Mouse (Mus musculus) cerebellum, postnatal 36 days (tissue): ENCODE data around the gene Ppp2r5b.

Experiments
- DNase-seq, 2 experiments: peaks; one replicate each; pipeline ENCODE4 v3.0.0; 2021 to 2022; ENCODE audit warnings: mixed read lengths in 2 of 2

Ppp2r5b gene

DNA sequence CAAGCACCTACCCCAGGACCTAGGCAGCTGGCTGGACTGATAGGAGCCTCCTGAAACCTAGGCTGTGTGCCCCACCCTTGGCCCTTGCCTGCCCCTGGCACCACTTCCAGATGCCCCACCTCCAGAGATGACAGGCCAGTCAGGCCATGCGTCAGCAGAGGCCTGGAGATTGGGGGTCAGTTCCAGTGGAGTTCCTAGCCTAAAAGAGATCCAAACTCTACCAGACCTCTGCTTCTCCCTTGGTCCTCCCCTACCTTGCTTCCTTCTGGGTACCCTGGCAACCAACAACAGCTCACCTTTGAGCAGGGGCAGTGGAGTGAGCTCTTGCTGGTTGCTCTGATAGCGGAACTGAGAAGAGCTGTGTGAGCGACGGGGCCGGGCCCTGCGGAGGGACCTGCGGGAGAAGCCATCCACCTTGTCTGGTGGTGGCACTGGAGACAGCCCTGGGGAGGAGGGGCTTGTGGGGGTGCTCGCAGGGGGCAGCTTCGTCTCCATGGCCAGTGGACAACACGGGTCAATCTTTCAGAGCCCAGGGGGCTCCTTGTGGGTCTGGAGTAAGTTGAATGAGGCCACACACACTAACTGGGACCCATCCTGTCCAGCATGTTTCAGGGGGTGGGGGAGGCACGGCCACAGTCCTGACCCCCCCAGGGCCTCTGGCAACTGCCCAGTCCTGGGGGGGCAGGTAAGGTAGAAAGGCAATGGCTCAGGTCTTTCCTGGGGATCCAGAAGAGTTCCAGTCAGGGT lies 1.2 kb downstream of the Ppp2r5b start:
- DNase-seq: peak; percentile 20 to 44

DNA sequence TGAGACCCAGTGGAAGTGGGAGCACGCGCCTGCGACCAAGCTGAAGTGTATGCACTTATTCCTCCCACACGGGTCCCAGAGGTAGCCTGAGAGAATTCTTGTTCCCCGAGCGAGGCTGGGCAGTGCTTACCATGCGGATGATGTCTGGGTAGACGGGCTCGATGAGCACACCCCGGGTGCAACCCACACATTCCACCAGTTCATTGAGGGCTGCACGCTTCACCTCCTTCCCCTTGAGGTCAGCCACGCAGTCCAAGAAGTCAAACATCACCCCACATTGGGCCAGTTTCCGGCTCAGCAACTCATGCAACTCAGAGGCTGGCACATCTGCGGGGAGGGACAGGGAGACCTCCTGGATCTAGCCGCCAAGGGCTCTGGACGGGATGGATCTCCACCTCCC lies 2.0 kb downstream of the Ppp2r5b start:
- DNase-seq: peak in 1 of 2 experiments; percentile 9

DNA sequence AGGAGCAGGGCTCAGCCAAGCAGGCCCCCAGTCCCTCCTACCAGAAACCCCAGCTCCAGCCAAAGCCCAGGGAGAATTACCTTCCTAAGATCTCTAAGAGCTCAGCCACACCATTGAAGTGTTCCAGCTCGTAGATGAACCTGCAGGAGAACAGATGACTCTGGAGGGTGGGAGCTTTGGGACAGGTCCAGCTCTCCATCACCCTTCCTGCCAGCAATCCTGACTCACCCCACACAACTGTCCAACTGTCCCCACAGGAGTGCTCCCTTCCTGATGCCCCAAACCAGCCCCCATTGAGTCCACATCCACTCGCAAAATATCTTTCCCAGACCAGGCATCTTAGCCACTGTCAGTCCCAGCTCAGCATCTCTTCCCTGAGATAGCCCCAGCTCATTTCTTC lies 4.6 kb downstream of the Ppp2r5b start:
- DNase-seq: peak in 1 of 2 experiments; percentile 11

DNA sequence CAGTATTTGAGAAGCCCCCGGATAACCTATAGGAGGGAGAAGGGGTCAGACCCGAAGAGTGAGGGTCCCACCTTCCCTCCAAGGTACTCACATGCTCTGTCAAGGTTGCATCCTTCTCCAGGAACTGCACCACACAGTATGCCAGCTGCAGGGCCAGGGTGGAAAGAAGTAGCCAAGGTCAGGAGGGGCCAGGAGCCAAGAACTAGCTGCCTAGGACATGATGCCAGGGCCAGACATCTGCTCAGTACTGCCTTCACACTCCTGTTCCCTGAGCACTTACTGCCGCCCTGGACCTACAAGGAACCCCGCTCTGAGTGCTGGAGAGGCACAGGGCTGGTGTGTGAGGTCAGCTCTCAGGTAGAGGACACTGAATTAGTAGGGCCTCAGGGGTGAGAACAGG lies 5.3 kb downstream of the Ppp2r5b start:
- peak in 1 of 2 experiments; percentile 41 for DNase-seq

DNA sequence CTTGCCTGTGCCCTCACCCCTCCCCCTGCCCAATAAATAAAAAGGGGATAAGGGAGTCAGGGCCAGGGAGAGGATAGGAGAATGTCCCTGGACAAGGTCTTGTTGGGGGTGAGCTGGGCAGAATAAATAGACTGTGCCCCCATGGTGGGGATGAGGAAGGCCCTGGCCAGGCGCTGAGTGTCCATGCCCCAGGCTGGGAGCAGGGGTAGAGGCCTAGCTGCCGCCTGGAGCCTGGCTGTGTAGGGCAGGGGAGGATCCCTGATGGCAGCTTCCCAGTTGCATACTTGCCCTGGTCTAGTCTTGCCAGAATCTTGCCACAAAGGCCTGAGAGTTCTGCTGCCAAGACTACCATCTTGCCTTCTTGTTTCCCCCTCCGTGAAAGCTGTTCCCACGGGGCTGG lies 7.8 kb downstream of the Ppp2r5b start:
- no peak for DNase-seq

DNA sequence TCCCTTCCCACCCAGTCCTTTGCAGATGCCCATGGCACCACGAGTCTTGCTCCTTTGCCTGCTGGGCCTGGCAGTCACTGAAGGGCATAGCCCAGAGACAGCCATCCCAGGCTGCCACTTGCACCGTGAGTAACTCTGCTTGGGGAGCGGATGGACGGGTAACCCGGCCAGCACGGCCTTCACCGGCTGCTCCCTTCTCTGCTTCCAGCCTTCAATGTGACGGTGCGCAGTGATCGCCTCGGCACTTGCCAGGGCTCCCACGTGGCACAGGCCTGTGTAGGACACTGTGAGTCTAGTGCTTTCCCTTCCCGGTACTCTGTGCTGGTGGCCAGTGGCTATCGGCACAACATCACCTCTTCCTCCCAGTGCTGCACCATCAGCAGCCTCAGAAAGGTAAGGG lies 8.9 kb downstream of the Ppp2r5b start:
- DNase-seq: no peak

DNA sequence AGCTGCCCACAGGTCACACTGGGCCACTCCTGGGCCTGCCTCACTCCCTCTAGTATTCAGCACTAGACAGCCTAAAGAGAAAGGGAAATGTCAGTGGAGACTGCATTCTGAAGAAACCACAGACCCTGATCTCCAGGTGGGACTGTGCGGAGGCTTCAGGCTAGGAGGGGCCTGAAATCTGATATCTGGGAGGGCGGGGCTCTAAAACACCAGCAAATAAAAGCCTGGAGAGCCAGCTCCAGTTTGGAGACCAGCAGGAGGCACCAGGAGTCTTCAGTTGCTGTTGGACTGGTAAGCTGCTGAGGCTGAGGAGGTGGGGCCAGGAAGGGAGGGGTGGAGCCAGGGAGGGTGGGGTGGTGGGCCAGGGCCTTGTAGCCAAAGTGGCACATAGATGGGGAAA lies 9.5 kb downstream of the Ppp2r5b start, which contains the start of gene Gpha2:
Gene Gpha2, plus strand, starts transcription at position 246 of the 400 bp plus-strand sequence.
- DNase-seq: no peak

DNA sequence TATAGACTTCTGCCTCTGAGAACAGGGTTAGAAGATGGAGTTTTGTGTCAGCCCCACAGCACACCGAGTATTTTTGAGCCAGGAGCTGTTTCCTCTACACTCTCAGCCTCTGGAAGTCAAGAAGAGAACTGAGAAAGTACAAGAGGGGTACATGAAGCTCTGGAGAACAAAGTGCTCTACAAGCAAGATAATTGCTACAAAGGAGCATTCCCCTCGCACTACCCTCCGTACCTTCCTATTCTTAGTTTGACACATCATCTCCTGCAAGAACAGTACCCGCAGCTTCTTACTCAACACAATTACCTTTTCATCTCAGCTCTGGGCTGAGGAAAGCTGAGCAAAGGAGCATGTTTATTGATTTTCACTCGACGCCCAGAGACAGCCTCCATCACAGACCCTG lies 17.1 kb downstream of the Ppp2r5b start:
- DNase-seq: no peak

DNA sequence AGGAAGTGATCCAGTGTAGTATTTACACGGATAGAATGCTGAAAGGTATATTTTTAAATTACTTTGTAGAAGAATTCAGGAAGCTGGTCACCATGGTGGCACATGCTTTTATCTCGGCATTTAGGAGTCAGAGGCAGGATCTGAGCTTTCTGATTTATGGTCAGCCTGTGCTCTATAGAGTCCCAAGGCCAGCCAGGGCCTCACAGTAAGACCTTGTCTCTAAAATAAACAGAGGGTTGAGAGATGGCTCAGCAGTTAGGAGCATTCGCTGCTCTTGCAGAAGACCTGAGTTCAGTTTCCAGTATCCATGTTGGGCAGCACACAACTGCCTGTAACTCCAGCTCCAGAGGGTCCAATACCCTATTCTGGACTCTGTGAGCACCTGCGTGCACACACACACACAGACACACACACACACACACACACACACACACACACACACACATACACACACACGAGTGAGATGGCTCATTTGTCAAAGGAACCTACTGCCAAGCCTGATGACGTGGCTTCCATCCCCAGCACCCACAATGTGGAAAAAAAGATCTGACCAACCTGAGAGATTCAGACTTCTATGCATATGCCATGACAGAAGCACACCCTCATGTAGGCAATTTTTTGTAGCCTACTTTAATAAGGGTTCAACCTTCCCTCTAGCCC lies 19.5 kb downstream of the Ppp2r5b start:
- no peak for DNase-seq

DNA sequence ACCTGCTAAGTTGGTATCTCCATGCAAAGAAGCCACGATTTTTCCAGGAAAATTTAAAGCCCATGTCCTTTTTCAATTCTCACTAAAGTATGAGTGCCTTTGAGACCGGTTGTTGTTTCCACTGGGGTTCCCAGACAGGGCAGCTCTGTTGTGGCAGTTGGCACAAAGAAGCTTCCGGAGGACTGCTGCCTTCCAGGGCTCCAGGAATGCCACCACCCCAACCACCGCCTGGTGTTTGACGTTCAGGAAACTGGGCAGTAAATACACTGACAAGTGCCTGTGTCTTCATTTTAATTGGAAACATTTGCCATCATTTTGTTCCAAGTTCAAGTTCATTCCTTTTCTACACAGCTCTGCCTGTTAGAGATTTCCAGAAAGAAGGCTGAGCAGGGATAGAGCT lies 29.0 kb downstream of the Ppp2r5b start:
- DNase-seq: no peak

DNA sequence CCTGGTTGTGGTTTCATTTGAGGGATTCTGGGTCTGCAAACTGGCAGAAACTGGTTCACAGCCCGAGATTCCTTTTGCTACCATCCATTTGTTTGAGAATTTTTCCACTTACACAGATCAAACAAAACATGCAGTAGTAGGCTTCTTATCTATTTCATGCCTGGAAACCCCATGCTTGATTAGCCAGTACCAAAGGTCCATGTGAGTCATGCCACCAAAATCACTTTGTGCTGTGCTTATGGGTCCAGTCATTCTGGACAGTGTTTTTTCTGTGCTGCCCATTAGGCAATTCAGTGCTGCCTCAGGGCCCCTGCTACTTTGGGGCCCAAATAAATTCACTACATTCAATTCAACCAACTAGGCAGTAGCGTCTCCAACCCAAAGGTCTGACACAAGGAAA lies 31.4 kb downstream of the Ppp2r5b start:
- DNase-seq: no peak

DNA sequence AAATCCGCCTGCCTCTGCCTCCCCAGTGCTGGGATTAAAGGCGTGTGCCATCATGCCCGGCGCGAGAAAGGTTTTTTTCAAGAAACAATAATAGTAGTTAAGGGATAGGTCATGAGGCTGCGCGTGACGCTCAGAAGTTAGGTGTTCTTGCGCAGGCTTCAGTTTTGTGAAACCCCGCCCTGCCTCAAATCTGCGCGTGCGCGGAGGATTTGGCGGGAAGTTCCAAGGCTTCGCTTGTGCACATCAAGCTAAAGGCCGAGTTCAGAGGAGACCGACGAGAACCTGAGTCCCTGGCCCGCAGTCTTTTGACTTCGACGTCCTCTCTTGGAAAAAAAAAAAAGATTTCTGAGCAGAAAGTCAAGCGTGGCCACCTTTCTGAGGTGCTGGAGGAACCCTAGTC lies 51.5 kb downstream of the Ppp2r5b start, which contains the start of gene Majin:
Gene Majin, plus strand, starts transcription at position 258 of the 400 bp plus-strand sequence.
- no peak for DNase-seq

DNA sequence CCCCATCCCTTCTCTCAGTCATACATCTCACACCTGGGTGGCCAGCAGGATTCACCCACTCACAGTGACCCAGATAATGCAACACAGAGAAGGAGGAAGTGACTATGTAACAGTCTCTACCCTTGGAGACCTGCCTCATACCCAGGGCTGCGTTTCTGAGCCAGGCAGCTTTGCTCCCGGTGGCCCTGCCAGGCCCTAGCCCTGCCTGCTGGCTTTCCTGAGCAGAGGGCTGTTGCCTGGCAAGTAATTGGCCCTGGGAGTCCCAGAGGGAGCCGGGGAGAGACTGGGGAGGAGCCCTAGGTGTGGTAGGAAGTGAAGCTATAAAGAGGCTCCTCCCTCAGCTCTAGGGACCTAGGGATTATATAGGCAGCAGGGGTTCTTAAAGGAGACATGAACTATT lies 53.1 kb downstream of the Ppp2r5b start:
- peak; percentile 62 to 76 for DNase-seq

DNA sequence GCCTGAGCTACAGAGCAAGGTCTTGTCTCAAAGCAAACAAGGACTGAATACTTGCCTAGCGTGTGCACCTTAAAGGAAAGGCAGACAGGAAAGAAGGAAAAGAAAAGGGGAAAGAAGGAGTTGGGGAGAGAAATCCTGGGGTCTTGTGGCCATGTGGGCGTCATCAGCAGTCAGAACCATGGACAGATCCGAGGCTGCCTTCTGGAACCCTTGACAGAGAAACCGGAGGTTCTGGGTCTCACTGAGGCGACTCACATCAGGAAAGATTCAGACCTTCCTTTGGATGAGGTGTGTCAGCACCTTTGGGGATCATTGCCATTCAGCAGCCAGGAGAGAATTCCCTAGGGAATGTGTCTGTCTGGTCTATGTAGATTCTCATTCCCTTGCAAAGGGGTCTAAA lies 54.0 kb downstream of the Ppp2r5b start:
- no peak for DNase-seq

DNA sequence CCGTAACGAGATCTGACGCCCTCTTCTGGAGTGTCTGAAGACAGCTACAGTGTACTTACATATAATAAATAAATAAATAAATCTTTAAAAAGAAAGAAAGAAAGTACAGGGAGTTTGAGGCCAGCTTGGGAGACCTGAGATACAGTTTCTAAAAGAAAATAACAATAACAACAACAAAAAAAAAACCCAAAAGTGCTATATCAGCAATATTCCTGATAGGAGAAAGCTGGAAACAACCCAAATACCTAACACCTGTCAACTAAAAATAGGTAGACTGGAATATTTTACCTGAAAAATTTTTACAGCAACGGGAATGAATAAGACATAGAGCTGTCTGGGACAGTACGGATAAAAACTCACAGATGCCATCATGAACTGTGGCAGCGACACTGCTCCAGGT lies 56.9 kb downstream of the Ppp2r5b start:
- DNase-seq: no peak
